Mouse (Mus musculus): ENCODE measurements around the gene Slc35e2. TPM values are rescaled to one million over a fixed set of nuclear protein-coding genes. Genes with fewer than 3 reads are reported as not detected.
A peak's percentile ranks its signal among the peaks of the same experiment; 100 is the strongest.

The Slc35e2 gene
- polyA plus RNA-seq, 1 experiment from 2014 or later: 14.6 TPM

- Histone ChIP-seq H3K27ac (replicated peaks; ENCODE audit: low read depth, low read length) (no peak overlapping the region), H3K4me3 (ENCODE audit: low read depth, low read length) (no peak overlapping the region), H3K4me1 (ENCODE audit: control insufficient read depth, insufficient read depth, low read length) (no peaks in the 10 kb centered on the region), H3K27me3 (ENCODE audit: control insufficient read depth, insufficient read depth, low read length) (no peaks in the 10 kb centered on the region), H3K9ac (replicated peaks; ENCODE audit: low read length) (no peak overlapping the region), H3K9me3 (replicated peaks; ENCODE audit: control insufficient read depth, low read length) (no peaks in the 10 kb centered on the region), H3K36me3 (replicated peaks; ENCODE audit: control insufficient read depth, insufficient read depth, low read depth, low read length) (no peaks in the 10 kb centered on the region), H3K4me2 (ENCODE audit: low read depth, low read length) (no peak overlapping the region)
- WGBS: 26% methylated on average over 8 of the region's 20 CpGs
- DNase-seq (ENCODE audit: low spot score) (no peak), ATAC-seq (replicated peaks; ENCODE audit: insufficient number of reproducible peaks, low FRiP score, low TSS enrichment, low read depth) (no peak)
Measured at GRCm38 (mm10) chr4:155598536-155598935, 2.7 kb upstream of the Slc35e2 start.

- Histone ChIP-seq H3K27me3 (ENCODE audit: control insufficient read depth, insufficient read depth, low read length) (no peaks in the 10 kb centered on the region), H3K9me3 (replicated peaks; ENCODE audit: control insufficient read depth, low read length) (no peaks in the 10 kb centered on the region), H3K4me2 (ENCODE audit: low read depth, low read length) (peak overlapping the region; percentile 90; the same call in 1 of the 2 replicates), H3K9ac (replicated peaks; ENCODE audit: low read length) (no peak overlapping the region), H3K27ac (replicated peaks; ENCODE audit: low read depth, low read length) (no peak overlapping the region), H3K4me1 (ENCODE audit: control insufficient read depth, insufficient read depth, low read length) (no peaks in the 10 kb centered on the region), H3K4me3 (ENCODE audit: low read depth, low read length) (peak overlapping the region; percentile 93), H3K36me3 (replicated peaks; ENCODE audit: control insufficient read depth, insufficient read depth, low read depth, low read length) (no peaks in the 10 kb centered on the region; the same call in 1 of the 2 replicates)
- WGBS: 88% methylated on average over 10 of the region's 11 CpGs
- DNase-seq (ENCODE audit: low spot score) (no peak), ATAC-seq (replicated peaks; ENCODE audit: insufficient number of reproducible peaks, low FRiP score, low TSS enrichment, low read depth) (no peak)
Measured at GRCm38 (mm10) chr4:155599901-155600825, 1.1 kb upstream of the Slc35e2 start.

- ATAC-seq (replicated peaks; ENCODE audit: insufficient number of reproducible peaks, low FRiP score, low TSS enrichment, low read depth) (no peak), DNase-seq (ENCODE audit: low spot score) (no peak)
- under 1% methylated on average over 30 of the region's 31 CpGs for WGBS
- Histone ChIP-seq H3K9ac (replicated peaks; ENCODE audit: low read length) (peak overlapping the region; percentile 94), H3K27me3 (ENCODE audit: control insufficient read depth, insufficient read depth, low read length) (no peaks in the 10 kb centered on the region), H3K36me3 (replicated peaks; ENCODE audit: control insufficient read depth, insufficient read depth, low read depth, low read length) (no peaks in the 10 kb centered on the region; the same call in 1 of the 2 replicates), H3K9me3 (replicated peaks; ENCODE audit: control insufficient read depth, low read length) (no peaks in the 10 kb centered on the region), H3K4me2 (ENCODE audit: low read depth, low read length) (peak overlapping the region; percentile 90), H3K4me3 (ENCODE audit: low read depth, low read length) (peak overlapping the region; percentile 93), H3K27ac (replicated peaks; ENCODE audit: low read depth, low read length) (peak overlapping the region; percentile 99), H3K4me1 (ENCODE audit: control insufficient read depth, insufficient read depth, low read length) (no peaks in the 10 kb centered on the region)
Measured at GRCm38 (mm10) chr4:155601997-155602456, 811 bp downstream of the Slc35e2 start.

- Histone ChIP-seq H3K9me3 (replicated peaks; ENCODE audit: control insufficient read depth, low read length) (no peaks in the 10 kb centered on the region), H3K4me2 (ENCODE audit: low read depth, low read length) (no peak overlapping the region; the same call in 1 of the 2 replicates), H3K9ac (replicated peaks; ENCODE audit: low read length) (no peak overlapping the region), H3K27ac (replicated peaks; ENCODE audit: low read depth, low read length) (no peak overlapping the region), H3K36me3 (replicated peaks; ENCODE audit: control insufficient read depth, insufficient read depth, low read depth, low read length) (no peaks in the 10 kb centered on the region; the same call in 1 of the 2 replicates), H3K27me3 (ENCODE audit: control insufficient read depth, insufficient read depth, low read length) (no peaks in the 10 kb centered on the region), H3K4me3 (ENCODE audit: low read depth, low read length) (no peak overlapping the region), H3K4me1 (ENCODE audit: control insufficient read depth, insufficient read depth, low read length) (no peaks in the 10 kb centered on the region)
- DNase-seq (ENCODE audit: low spot score) (no peak), ATAC-seq (replicated peaks; ENCODE audit: insufficient number of reproducible peaks, low FRiP score, low TSS enrichment, low read depth) (no peak)
- WGBS: 86% methylated on average over 1 of the region's 1 CpGs
Measured at GRCm38 (mm10) chr4:155602753-155603152, 1.5 kb downstream of the Slc35e2 start.

- Histone ChIP-seq H3K4me2 (ENCODE audit: low read depth, low read length) (no peak overlapping the region), H3K4me3 (ENCODE audit: low read depth, low read length) (no peak overlapping the region), H3K4me1 (ENCODE audit: control insufficient read depth, insufficient read depth, low read length) (no peaks in the 10 kb centered on the region), H3K36me3 (replicated peaks; ENCODE audit: control insufficient read depth, insufficient read depth, low read depth, low read length) (no peaks in the 10 kb centered on the region; the same call in 1 of the 2 replicates), H3K9ac (replicated peaks; ENCODE audit: low read length) (no peak overlapping the region), H3K9me3 (replicated peaks; ENCODE audit: control insufficient read depth, low read length) (no peaks in the 10 kb centered on the region), H3K27ac (replicated peaks; ENCODE audit: low read depth, low read length) (no peak overlapping the region), H3K27me3 (ENCODE audit: control insufficient read depth, insufficient read depth, low read length) (no peaks in the 10 kb centered on the region)
- 97% methylated on average over 6 of the region's 6 CpGs for WGBS
- ATAC-seq (replicated peaks; ENCODE audit: insufficient number of reproducible peaks, low FRiP score, low TSS enrichment, low read depth) (no peak), DNase-seq (ENCODE audit: low spot score) (no peak)
Measured at GRCm38 (mm10) chr4:155603801-155604200, 2.6 kb downstream of the Slc35e2 start.

GRCm38 (mm10) chr4:155605132-155605531 lies 3.9 kb downstream of the Slc35e2 start:
- H3K4me3 ChIP-seq (ENCODE audit: low read depth, low read length): no peak overlapping the region
- no peaks in the 10 kb centered on the region for H3K27me3 ChIP-seq (ENCODE audit: control insufficient read depth, insufficient read depth, low read length)
- H3K4me2 ChIP-seq (ENCODE audit: low read depth, low read length): no peak overlapping the region
- WGBS: 88% methylated on average over 4 of the region's 4 CpGs
- H3K36me3 ChIP-seq (replicated peaks; ENCODE audit: control insufficient read depth, insufficient read depth, low read depth, low read length): no peaks in the 10 kb centered on the region; the same call in 1 of the 2 replicates
- H3K9ac ChIP-seq (replicated peaks; ENCODE audit: low read length): no peak overlapping the region
- H3K9me3 ChIP-seq (replicated peaks; ENCODE audit: control insufficient read depth, low read length): no peaks in the 10 kb centered on the region
- no peak overlapping the region for H3K27ac ChIP-seq (replicated peaks; ENCODE audit: low read depth, low read length)
- no peak for ATAC-seq (replicated peaks; ENCODE audit: insufficient number of reproducible peaks, low FRiP score, low TSS enrichment, low read depth)
- H3K4me1 ChIP-seq (ENCODE audit: control insufficient read depth, insufficient read depth, low read length): no peaks in the 10 kb centered on the region
- no peak for DNase-seq (ENCODE audit: low spot score)

- WGBS: 71% methylated on average over 2 of the region's 2 CpGs
- H3K27ac ChIP-seq (replicated peaks; ENCODE audit: low read depth, low read length): no peak overlapping the region
- no peak overlapping the region for H3K9ac ChIP-seq (replicated peaks; ENCODE audit: low read length)
- H3K4me1 ChIP-seq (ENCODE audit: control insufficient read depth, insufficient read depth, low read length): no peaks in the 10 kb centered on the region
- H3K9me3 ChIP-seq (replicated peaks; ENCODE audit: control insufficient read depth, low read length): no peaks in the 10 kb centered on the region
- ATAC-seq (replicated peaks; ENCODE audit: insufficient number of reproducible peaks, low FRiP score, low TSS enrichment, low read depth): no peak
- no peak for DNase-seq (ENCODE audit: low spot score)
- no peaks in the 10 kb centered on the region; the same call in 1 of the 2 replicates for H3K36me3 ChIP-seq (replicated peaks; ENCODE audit: control insufficient read depth, insufficient read depth, low read depth, low read length)
- H3K4me2 ChIP-seq (ENCODE audit: low read depth, low read length): no peak overlapping the region
- no peak overlapping the region for H3K4me3 ChIP-seq (ENCODE audit: low read depth, low read length)
- no peaks in the 10 kb centered on the region for H3K27me3 ChIP-seq (ENCODE audit: control insufficient read depth, insufficient read depth, low read length)
Measured at GRCm38 (mm10) chr4:155606825-155607224, 5.6 kb downstream of the Slc35e2 start.

- 94% methylated on average over 3 of the region's 3 CpGs for WGBS
- ATAC-seq (replicated peaks; ENCODE audit: insufficient number of reproducible peaks, low FRiP score, low TSS enrichment, low read depth): no peak
Measured at GRCm38 (mm10) chr4:155611860-155612259, 10.6 kb downstream of the Slc35e2 start.

More at GRCm38 (mm10) chr4:155611860-155612259, 10.6 kb downstream of the Slc35e2 start:
- H3K9ac ChIP-seq (replicated peaks; ENCODE audit: low read length): no peak overlapping the region
- no peak overlapping the region for H3K4me3 ChIP-seq (ENCODE audit: low read depth, low read length)
- H3K36me3 ChIP-seq (replicated peaks; ENCODE audit: control insufficient read depth, insufficient read depth, low read depth, low read length): peaks cover 2% of the 10 kb centered on the region; the same call in 1 of the 2 replicates
- H3K27me3 ChIP-seq (ENCODE audit: control insufficient read depth, insufficient read depth, low read length): no peaks in the 10 kb centered on the region
- DNase-seq (ENCODE audit: low spot score): no peak
- H3K9me3 ChIP-seq (replicated peaks; ENCODE audit: control insufficient read depth, low read length): no peaks in the 10 kb centered on the region
- no peak overlapping the region for H3K27ac ChIP-seq (replicated peaks; ENCODE audit: low read depth, low read length)
- H3K4me2 ChIP-seq (ENCODE audit: low read depth, low read length): no peak overlapping the region
- no peaks in the 10 kb centered on the region for H3K4me1 ChIP-seq (ENCODE audit: control insufficient read depth, insufficient read depth, low read length)
